Mouse (Mus musculus) stomach, postnatal 0 days (tissue): ENCODE results near the gene Fam219a.

Source experiments
- CTCF ChIP-seq: IDR thresholded peaks from 2 replicates; pipeline ENCODE4 v1.5.1; 2016; ENCODE audit warnings: antibody characterized with exemption, low read depth, mild to moderate bottlenecking, moderate library complexity
- EP300 ChIP-seq: optimal IDR thresholded peaks from 2 replicates; pipeline ENCODE3; 2016; ENCODE audit warnings: antibody characterized with exemption

DNA sequence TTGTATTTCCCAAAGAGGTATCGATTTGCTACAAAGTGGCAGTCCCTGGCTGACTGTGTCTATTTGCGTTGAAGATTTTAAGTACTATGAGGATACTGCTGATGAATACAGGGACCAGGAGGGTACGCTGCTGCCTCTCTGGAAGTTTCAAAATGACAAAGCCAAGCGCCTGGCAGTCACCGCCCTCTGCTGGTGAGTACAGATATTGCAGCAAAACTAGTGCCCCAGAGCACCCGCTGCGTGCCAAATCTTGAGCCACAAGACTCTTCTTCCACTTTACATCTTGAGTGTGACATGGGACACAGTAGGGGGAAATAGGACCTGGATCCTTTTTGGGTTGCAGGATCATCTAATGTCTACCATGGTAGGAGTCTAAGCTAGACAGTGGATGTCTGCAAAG is 44.8 kb upstream of the Fam219a start:
- TF ChIP-seq CTCF, result peak; percentile 98
- TF ChIP-seq EP300, result no peak
